Mouse (Mus musculus) gastrocnemius, postnatal 25 days (tissue): Measurements from ENCODE around the gene Kif22. TPM values are rescaled to one million over a fixed set of nuclear protein-coding genes. Genes with fewer than 3 reads are reported as not detected.

ENCODE experiments used
- DNase-seq: peaks from one replicate; pipeline ENCODE4 v3.0.0; 2022
- total RNA-seq, 2 experiments: library from RNA; stranded (reverse); gene quantifications; 1 replicate in 1 of 2; 2 replicates in 1 of 2; pipeline ENCODE4 v1.2.3; 2021

Kif22 gene
- total RNA-seq, 2 experiments from 2014 or later = 1.8 to 2.3 TPM

GRCm38 (mm10) chr7:127031244-127031643, 11.0 kb downstream of the Kif22 start:
- no peak for DNase-seq

- DNase-seq = no peak
Observed at GRCm38 (mm10) chr7:127030172-127030571, 12.1 kb downstream of the Kif22 start.

- DNase-seq = peak; percentile 51
Observed at GRCm38 (mm10) chr7:127027885-127028284, 14.4 kb downstream of the Kif22 start.

- peak; percentile 100 for DNase-seq
Observed at GRCm38 (mm10) chr7:127026984-127027726, 15.1 kb downstream of the Kif22 start, which contains the start of gene Maz. TSS of gene Maz (minus strand) at chr7:127027037.

GRCm38 (mm10) chr7:127026616-127026983, 15.7 kb downstream of the Kif22 start:
- DNase-seq = no peak

- peak; percentile 78 for DNase-seq
Observed at GRCm38 (mm10) chr7:127026161-127026600, 16.1 kb downstream of the Kif22 start.

GRCm38 (mm10) chr7:127025556-127026160, 16.6 kb downstream of the Kif22 start:
- DNase-seq = peak; percentile 44

GRCm38 (mm10) chr7:127024755-127025555, 17.3 kb downstream of the Kif22 start:
- peak; percentile 77 for DNase-seq

GRCm38 (mm10) chr7:127023896-127024690, 18.2 kb downstream of the Kif22 start:
- DNase-seq = peak; percentile 25

- DNase-seq = peak; percentile 28
Observed at GRCm38 (mm10) chr7:127023272-127023691, 19.0 kb downstream of the Kif22 start.

- DNase-seq = no peak
Observed at GRCm38 (mm10) chr7:127022528-127023271, 19.6 kb downstream of the Kif22 start.

GRCm38 (mm10) chr7:127021563-127022527, 20.4 kb downstream of the Kif22 start:
- DNase-seq = no peak

- peak; percentile 66 for DNase-seq
Observed at GRCm38 (mm10) chr7:127020901-127021562, 21.2 kb downstream of the Kif22 start, which contains the start of the genes Gm42742 and Prrt2. TSS of gene Gm42742 (minus strand) at chr7:127021097. TSS of gene Prrt2 (minus strand) at chr7:127021211.

GRCm38 (mm10) chr7:127020491-127020890, 21.8 kb downstream of the Kif22 start:
- DNase-seq = no peak

- DNase-seq = no peak
Observed at GRCm38 (mm10) chr7:127020031-127020430, 22.2 kb downstream of the Kif22 start.

GRCm38 (mm10) chr7:127019306-127019960, 22.8 kb downstream of the Kif22 start:
- DNase-seq = no peak

- DNase-seq = no peak
Observed at GRCm38 (mm10) chr7:127018416-127019305, 23.6 kb downstream of the Kif22 start.

GRCm38 (mm10) chr7:127017950-127018345, 24.3 kb downstream of the Kif22 start:
- DNase-seq = no peak
